ENCODE assay signal across 11 mouse cellular contexts in the genomic region with DNA sequence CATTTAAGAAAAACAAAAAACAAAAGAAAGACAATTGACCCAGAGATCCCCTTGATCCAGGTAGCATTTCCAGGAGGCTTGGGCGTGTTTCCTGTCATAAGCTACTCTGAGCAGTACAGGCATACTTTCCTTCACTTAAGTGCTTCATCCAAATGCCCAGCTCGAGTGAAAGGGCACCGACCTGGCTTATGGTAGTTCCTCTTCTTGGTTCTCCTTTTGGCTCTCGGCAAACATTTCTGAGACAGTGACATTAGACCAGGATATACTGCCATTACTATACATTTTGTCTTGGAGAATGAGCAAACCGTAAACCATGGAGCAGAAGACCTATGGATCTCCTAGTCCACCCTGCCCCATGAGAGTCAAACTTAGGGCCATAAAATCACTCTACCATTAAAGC. TPM values are rescaled to one million over a fixed set of nuclear protein-coding genes. Genes with fewer than 3 reads are reported as not detected.
DNase-seq lines count a peak whose midpoint lies in the region; ATAC-seq and TF ChIP-seq lines count a peak whose summit lies in the region.
"Had no signal": no experiment of that assay in that cellular context is flagged by ENCODE, and none has a peak within 500 bp of the region (broad histone marks: within the 10 kb centered on the region; RNA-seq: fewer than 3 reads in every experiment).

No protein-coding gene starts in this region.

- no peaks in the 10 kb centered on the region for H3K27me3 ChIP-seq in lung, embryonic 14.5 days (ENCODE audit: insufficient read depth, low read length)
- no peaks in the 10 kb centered on the region for H3K27me3 ChIP-seq in hindbrain, embryonic 16.5 days (replicated peaks; ENCODE audit: control insufficient read depth, insufficient read depth, low read length)
- no peaks in the 10 kb centered on the region for H3K27me3 ChIP-seq in neural tube, embryonic 13.5 days
- H3K27me3 ChIP-seq: limb, embryonic 13.5 days had no signal

- H3K4me1 ChIP-seq in lung, embryonic 14.5 days (ENCODE audit: insufficient read depth) = peaks cover 5% of the 10 kb centered on the region; the same call in 1 of the 2 replicates
- H3K4me1 ChIP-seq in embryonic fibroblast, embryonic 13.5 days (ENCODE audit: control insufficient read depth, insufficient read depth, low read length) = peaks cover 12% of the 10 kb centered on the region
- H3K4me1 ChIP-seq in hindbrain, embryonic 16.5 days (ENCODE audit: control insufficient read depth, insufficient read depth, low read depth, low read length) = peaks cover 27% of the 10 kb centered on the region
- H3K4me1 ChIP-seq in neural tube, embryonic 13.5 days (replicated peaks) = peaks cover 45% of the 10 kb centered on the region

- no peak overlapping the region for H3K27ac ChIP-seq in lung, embryonic 14.5 days (ENCODE audit: low read depth)
- H3K27ac ChIP-seq in embryonic fibroblast, embryonic 13.5 days (ENCODE audit: insufficient read depth, low read length) = no peak overlapping the region
- no peak overlapping the region for H3K27ac ChIP-seq in hindbrain, embryonic 16.5 days (ENCODE audit: low read depth, low read length)
- H3K27ac ChIP-seq in neural tube, embryonic 13.5 days (replicated peaks) = no peak overlapping the region
- H3K27ac ChIP-seq in gastrocnemius, adult 2 months = no peak overlapping the region
- H3K27ac ChIP-seq: limb, embryonic 13.5 days had no signal

- no peaks in the 10 kb centered on the region for H3K36me3 ChIP-seq in lung, embryonic 14.5 days (ENCODE audit: insufficient read depth)
- H3K36me3 ChIP-seq in hindbrain, embryonic 16.5 days (ENCODE audit: control insufficient read depth, insufficient read depth, low read length) = no peaks in the 10 kb centered on the region
- no peaks in the 10 kb centered on the region for H3K36me3 ChIP-seq in neural tube, embryonic 13.5 days
- H3K36me3 ChIP-seq: limb, embryonic 13.5 days had no signal

- H3K4me3 ChIP-seq in lung, embryonic 14.5 days (ENCODE audit: low read depth, low read length) = no peak overlapping the region
- H3K4me3 ChIP-seq in embryonic fibroblast, embryonic 13.5 days (ENCODE audit: insufficient read depth, low read length) = peak overlapping the region; percentile 14; the same call in 1 of the 2 replicates
- H3K4me3 ChIP-seq in hindbrain, embryonic 16.5 days (ENCODE audit: low read length) = peak overlapping the region; percentile 68
- H3K4me3 ChIP-seq in neural tube, embryonic 13.5 days = no peak overlapping the region; the same call in 1 of the 2 replicates
- no peak overlapping the region for H3K4me3 ChIP-seq in gastrocnemius, adult 2 months
- H3K4me3 ChIP-seq: limb, embryonic 13.5 days had no signal

- TF ChIP-seq POLR2A in embryonic fibroblast, embryonic 13.5 days (IDR thresholded peaks at IDR 0.05; ENCODE audit: low read depth, low read length) = no peak; the same call in 1 of the 2 replicates

- no peak for ATAC-seq in lung, embryonic 14.5 days (ENCODE audit: insufficient read depth)
- no peak for ATAC-seq in hindbrain, embryonic 16.5 days
- ATAC-seq in neural tube, embryonic 13.5 days (ENCODE audit: low read depth) = no peak
- ATAC-seq: activated CD4-positive, CD25-positive, alpha-beta regulatory T cell, adult 4 months had no signal

- H3K4me2 ChIP-seq in lung, embryonic 14.5 days = peak overlapping the region; percentile 96
- H3K4me2 ChIP-seq in hindbrain, embryonic 16.5 days (ENCODE audit: low read length) = peak overlapping the region; percentile 67
- peak overlapping the region; percentile 82 for H3K4me2 ChIP-seq in neural tube, embryonic 13.5 days

- DNase-seq in lung, embryonic 14.5 days = no peak
- DNase-seq in lung, postnatal 36 days = no peak
- no peak for DNase-seq in embryo, embryonic 11 days
- DNase-seq in gastrocnemius, adult 2 months = no peak
- DNase-seq: cerebellum, postnatal 25 days; right cerebral cortex, postnatal 25 days had no signal

- intact Hi-C loops in gastrocnemius, adult 2 months (cut with DNase I) = loop anchor here (5.0 to 10.0 kb wide), 3 partner anchors 67 to 195 kb away; partner anchors contain the start of gene Rab1a

- 83% methylated on average over 5 of the region's 5 CpGs for WGBS in lung, embryonic 14.5 days
- WGBS in hindbrain, embryonic 16.5 days = 86% methylated on average over 5 of the region's 5 CpGs
- WGBS in neural tube, embryonic 13.5 days = 84% methylated on average over 5 of the region's 5 CpGs

- TF ChIP-seq CTCF in lung, embryonic 14.5 days (IDR thresholded peaks at IDR 0.05; ENCODE audit: low read depth) = no peak
- no peak for TF ChIP-seq CTCF in embryonic fibroblast, embryonic 13.5 days (IDR thresholded peaks at IDR 0.05; ENCODE audit: borderline replicate concordance, insufficient read depth, low read length)
- TF ChIP-seq CTCF in gastrocnemius, adult 2 months (IDR thresholded peaks at IDR 0.05) = no peak

- H3K9ac ChIP-seq in lung, embryonic 14.5 days = no peak overlapping the region
- H3K9ac ChIP-seq in hindbrain, embryonic 16.5 days (ENCODE audit: low read depth, low read length) = no peak overlapping the region
- H3K9ac ChIP-seq in neural tube, embryonic 13.5 days = no peak overlapping the region
- H3K9ac ChIP-seq: limb, embryonic 13.5 days had no signal

- H3K9me3 ChIP-seq in lung, embryonic 14.5 days (ENCODE audit: low read depth, low read length) = no peaks in the 10 kb centered on the region
- H3K9me3 ChIP-seq in hindbrain, embryonic 16.5 days (ENCODE audit: control insufficient read depth, low read length) = no peaks in the 10 kb centered on the region
- no peaks in the 10 kb centered on the region for H3K9me3 ChIP-seq in neural tube, embryonic 13.5 days
- H3K9me3 ChIP-seq: limb, embryonic 13.5 days had no signal

RNA-seq across cellular contexts. Expression of gene Slc1a4, which starts 2.8 kb away (rescaled TPM):
- 23.9 and 24.6 TPM in 2 replicates for polyA plus RNA-seq in lung, embryonic 14.5 days (2014; fragmentation: Nextera tagmentation; extraction: Ambion mirVana)
- 45.2 and 61.5 TPM in 2 replicates for polyA plus RNA-seq in embryonic fibroblast, embryonic 13.5 days (2011; ENCODE audit: insufficient read length, low read depth, missing spikeins)
- 79.4 and 82.1 TPM in 2 replicates for polyA plus RNA-seq in hindbrain, embryonic 16.5 days (2015; fragmentation: Nextera tagmentation; extraction: Ambion mirVana)
- polyA plus RNA-seq in neural tube, embryonic 13.5 days (2015; fragmentation: Nextera tagmentation; extraction: Ambion mirVana) = 37.6 and 41.2 TPM in 2 replicates
- 1 to 10 TPM in 1 of 2 experiments, under 1 TPM in 1; 0.92 to 1.0 TPM for total RNA-seq in gastrocnemius, adult 2 months (2021)

Comparison
In these comparisons a context has a peak if more than half of its experiments do, and no peak if none do; other contexts are left out.
1. H3K4me3 ChIP-seq: peak in embryonic fibroblast, embryonic 13.5 days (single experiment) and hindbrain, embryonic 16.5 days (single experiment); none in lung, embryonic 14.5 days (single experiment), neural tube, embryonic 13.5 days (single experiment) and gastrocnemius, adult 2 months (single experiment).
2. Peak in every context shown above with its lines, with median percentiles within 50 percentile points of each other: H3K4me2 ChIP-seq.